Mouse (Mus musculus): ENCODE results near the gene Nfe2.
"Not testable (repeated sequence)": the region's sequence is repeated elsewhere in the genome, so short reads cannot be mapped to it uniquely, and the experiment has no call there.

Nfe2 gene

DNA sequence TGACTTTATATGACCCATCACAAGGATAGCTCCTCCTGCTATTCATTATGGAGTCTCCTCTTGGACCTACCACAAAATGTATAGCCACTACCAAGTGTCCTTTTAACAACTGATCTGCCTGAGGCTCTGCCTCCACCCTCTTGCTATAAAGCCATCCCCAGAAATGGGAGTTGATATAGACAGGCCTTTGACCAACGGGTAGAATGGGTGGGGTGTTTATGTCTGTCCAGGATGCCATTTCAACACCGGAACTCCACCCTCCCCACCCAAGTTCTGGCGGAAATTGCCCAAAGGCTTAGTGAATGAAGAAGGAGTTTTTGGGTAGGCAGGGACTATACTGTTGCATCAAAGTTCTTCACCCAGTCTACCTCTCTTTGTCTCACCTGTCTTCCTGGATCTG is 5.5 kb downstream of the Nfe2 start:
- DNase-seq (ENCODE audit: low read depth in 2 of 2, low spot score in 2 of 2) = no peak

DNA sequence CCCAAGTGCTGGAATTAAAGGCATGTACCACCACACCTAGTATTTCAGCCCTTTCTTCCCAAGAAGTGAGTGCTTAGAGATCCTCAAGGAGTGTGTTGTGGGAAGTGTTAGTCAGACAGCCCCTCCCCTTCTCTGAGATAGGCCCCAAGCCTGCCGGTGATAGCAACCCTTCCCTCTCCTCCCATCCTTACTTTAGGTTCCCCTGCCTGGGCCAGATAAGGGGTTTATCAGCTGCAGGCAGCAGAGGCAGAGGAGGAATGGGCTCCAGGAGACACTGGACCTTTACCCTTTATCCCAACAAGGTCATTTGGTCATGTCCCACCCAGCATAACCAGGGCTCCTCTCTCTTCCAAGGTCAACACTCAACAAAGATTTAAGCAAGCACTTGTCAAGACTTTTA is 6.6 kb downstream of the Nfe2 start:
- DNase-seq (ENCODE audit: low read depth in 2 of 2, low spot score in 2 of 2) = no peak

DNA sequence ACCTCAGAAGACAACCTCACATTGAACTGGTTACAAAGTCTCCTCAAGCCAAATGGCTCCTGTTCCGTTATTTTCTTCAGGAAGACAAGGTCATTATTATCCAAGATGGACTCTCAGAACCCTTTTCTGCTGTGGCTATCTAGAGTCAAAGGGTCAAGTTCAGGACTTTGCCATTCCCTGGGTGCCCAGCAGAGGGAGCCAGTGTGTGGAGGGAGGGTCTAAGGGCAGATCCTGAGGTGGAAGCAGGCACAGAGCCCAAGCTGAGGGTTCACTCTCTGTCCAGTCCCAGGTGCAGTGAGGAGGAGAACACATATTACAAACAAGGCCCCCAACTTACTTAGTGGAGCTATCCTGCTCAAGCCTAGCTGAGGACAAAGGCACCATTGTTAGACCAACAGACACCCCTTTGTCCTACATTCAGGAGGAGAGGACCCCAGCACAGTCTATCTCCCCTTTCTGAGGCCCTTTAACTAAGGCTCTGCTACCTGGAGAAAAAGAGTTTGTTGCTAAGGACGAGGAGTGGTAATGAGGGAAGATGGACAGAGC is 7.9 kb downstream of the Nfe2 start:
- DNase-seq (ENCODE audit: low read depth in 2 of 2, low spot score in 2 of 2) = peak; percentile 53 to 60

DNA sequence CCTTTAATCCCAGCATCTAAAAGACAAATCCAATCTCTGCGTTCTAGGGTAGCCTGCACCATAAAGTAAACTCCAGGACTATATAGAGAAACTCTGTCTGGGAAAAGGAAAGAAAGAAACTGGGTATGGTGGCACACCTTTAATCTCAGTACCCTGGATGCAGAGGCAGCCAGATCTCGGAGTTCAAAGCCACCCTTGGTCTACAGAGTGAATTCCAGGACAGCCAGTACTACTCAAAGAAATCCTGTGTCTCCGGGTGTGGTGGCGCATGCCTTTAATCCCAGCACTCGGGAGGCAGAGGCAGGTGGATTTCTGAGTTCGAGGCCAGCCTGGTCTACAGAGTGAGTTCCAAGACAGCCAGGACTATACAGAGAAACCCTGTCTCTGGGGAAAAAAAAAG is 8.7 kb downstream of the Nfe2 start:
- not testable (repeated sequence) for DNase-seq (ENCODE audit: low read depth in 2 of 2, low spot score in 2 of 2)

DNA sequence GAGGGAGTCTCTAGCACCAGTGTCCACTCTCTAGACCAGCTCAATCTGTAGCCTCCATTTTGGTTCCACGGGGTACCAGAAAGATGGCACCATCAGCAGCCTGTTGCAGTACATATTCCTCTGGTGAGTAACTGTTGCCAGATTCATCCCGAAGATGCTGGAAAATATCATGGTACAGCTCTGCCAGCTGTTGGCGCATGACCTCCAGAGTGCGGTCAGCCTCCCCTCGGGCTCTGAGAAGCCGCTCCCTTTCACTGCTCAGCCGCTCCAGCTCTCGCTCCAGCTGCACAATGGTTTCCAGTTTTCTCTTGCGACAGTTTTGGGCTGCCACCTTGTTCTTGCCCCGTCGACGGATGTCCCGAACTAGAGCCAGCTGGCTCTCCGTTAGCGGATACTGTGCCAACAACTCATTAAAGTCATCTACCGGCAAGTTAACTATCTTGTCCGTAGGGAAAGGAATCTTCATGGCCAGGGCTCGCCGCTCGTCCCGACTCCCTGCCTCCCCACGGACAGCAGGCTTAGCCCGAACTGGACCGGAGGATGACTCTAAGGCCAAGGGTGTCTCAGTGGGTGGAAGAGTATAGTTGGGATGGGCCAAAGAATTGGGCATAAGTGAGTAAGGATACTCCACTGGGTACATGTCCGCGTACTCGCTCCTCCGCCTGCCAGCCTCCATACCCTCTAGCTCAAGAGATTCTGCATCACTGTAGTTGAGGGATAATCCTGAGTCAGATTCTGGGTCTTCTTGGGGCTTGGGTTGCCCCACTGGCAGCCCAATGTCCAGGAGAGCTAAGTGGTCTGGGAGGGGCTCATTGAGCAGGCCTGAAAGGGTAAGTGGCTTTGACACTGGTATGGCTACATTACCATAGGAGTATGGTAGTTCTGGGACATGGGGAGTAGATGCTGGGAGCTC is 9.5 kb downstream of the Nfe2 start:
- no peak for DNase-seq (ENCODE audit: low read depth in 2 of 2, low spot score in 2 of 2)

DNA sequence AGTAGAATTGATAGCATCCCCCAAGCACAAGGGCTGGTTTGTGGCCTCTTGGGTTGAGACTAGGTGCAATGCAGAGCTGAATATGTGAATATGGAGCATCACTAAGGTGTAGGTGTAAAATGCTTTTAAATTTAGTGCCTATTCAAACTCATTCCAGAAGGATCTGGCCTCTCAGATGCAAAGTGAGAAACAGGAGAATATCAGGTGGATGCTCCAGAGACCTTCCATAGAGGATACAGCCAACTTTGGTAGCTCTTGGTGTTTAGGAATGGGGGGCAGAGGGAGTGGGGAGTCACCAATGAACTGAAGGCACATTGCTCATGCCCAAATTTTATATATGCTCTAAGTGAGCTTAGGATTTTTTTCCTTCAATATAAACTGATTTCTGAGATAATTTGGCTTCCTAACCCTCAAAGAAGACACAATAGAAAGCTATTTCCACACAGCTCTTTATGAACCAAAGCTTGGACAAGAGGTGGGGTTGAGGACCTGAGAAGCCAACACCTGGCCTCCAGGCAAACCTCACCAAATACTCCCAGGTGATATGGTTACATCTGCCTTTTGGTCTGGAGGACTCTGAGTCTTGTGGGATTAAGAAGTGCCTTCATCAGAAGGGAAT is 10.3 kb downstream of the Nfe2 start:
- DNase-seq (ENCODE audit: low read depth in 2 of 2, low spot score in 2 of 2) = no peak

DNA sequence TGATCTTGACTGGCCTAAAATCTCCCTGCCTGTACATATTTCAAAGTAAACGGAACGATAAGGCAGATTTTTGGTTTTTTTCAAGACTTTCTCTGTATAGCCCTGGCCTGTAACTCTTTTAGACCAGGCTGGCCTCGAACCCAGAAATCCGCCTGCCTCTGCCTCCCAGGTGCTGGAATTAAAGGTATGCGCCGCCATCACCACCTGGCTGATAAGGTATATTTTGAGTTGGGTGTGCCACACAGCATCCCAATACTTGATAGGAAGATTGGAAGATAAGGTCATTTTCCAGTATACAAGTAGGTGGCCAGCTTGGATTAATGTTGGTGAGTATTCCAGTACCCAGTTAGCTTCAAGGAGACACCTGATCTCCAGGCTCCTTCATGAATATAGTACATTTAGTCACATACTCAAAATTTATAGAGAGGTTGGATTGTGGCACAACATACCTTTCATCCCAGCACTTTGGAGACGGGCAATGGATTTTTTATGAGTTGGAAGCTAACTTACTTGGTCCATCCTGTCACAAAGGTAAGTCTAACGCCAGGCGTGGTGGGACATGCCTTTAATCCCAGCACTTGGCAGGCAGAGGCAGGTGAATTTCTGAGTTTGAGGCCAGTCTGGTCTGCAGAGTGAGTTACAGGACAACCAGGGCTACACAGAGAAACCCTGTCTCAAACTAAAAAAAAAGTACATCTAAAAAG is 11.0 kb downstream of the Nfe2 start:
- no peak for DNase-seq (ENCODE audit: low read depth in 2 of 2, low spot score in 2 of 2)

DNA sequence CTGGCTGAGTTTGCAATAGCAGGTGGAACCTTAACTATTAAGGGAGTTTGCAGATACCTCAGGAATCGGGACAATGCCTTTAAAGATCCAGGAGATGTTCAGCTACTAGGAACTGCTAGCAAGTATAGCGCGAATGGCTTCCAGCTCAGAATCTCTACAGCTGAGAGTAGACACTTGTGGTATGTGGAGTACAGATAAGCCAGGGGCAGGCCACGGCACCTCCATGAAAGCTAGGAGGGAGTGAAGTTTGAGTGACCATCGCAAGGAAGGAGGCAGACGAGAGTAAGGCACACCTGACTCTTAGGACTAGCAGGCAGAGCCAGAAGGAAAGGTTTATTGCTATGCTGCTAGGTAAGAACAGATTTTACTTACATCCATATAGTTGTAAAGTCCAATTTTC is 12.6 kb downstream of the Nfe2 start:
- no peak for DNase-seq (ENCODE audit: low read depth in 2 of 2, low spot score in 2 of 2)

DNA sequence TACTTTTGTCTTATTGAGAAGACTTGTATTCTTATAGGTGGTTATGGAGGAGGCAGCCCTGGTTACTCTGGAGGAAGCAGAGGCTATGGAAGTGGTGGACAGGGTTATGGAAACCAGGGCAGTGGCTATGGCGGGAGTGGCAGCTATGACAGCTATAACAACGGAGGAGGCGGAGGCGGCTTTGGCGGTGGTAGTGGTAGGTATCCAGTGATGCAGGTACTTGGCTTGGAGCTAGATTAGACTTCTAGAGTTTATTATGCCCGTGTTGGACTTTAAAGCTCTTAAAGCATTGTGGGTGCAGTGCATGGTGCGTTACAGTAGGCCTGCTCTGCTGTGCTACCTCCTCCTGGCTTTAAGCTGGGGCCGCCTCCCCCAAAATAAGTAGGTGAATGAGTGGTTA is 15.3 kb downstream of the Nfe2 start:
- DNase-seq (ENCODE audit: low read depth in 2 of 2, low spot score in 2 of 2) = no peak

DNA sequence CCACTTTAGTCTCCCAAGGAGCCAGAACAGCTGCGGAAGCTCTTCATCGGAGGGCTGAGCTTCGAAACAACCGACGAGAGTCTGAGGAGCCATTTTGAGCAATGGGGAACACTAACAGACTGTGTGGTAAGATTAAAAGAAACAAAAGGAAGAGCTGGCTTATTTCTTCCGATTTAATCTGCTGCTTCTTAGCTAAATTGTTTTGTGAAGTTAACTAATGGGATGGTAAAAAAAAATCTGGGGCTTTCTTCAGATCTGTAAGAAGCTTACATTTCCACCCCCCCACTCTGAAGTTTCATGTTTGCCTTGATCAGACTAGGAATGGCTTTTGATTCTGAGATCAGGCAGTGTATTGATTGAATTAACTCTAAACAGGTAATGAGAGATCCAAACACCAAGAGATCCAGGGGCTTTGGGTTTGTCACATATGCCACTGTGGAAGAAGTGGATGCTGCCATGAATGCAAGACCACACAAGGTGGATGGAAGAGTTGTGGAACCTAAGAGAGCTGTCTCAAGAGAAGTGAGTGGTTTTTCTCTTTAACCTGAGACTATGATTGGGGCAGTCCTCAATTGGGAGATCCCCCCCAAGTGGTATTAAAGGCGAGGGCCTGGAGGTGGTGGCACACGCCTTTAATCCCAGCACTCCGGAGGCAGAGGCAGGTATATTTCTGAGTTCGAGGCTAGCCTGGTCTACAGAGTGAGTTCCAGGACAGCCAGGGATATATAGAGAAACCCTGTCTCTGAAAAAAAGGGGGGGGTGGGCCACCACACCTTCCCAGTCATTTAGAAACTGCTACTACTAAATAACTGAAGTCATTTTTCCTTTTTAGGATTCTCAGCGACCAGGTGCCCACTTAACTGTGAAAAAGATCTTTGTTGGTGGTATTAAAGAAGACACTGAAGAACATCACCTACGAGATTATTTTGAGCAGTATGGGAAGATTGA is 16.9 kb downstream of the Nfe2 start:
- DNase-seq (ENCODE audit: low read depth in 2 of 2, low spot score in 2 of 2) = not testable (repeated sequence)

DNA sequence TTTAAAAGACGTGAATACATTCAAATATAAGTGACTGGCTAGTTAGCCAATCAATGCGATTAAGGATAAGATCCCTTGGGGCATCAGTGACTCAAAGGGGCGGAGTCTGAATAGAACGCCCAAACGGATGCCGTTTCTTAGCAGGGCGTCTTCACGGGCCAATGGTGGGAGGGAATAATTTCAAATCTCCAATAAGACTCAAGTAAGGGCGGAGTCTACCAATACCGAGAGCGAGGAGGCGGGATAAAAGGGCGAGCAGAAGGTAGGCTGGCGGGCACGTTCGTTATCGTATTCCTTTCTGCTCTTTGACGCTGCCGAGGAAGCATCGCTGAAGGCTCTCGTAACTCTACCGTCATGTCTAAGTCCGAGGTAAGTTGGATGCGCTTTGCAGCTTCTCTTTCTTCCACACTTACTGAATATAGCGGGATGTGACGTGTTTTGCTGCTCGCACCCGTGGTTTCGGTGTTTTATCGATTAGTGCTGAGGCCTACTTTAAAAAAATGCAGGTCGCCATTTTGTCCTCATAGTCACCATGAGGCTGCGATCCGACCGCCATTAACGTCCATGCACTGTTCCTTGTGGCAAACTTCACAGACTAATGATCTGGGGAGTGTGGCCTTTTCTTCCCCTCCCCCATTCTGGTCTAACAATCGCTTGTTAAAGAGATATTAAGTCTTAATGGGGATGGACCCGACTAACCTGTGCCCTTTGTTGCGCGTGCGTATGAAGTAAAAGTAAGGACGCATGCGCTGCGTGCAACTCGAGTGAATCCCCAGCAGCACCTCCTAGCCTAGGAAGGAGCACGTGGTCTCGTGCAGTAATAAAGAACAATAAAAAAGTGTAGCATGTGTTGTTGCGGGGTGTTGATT is 17.8 kb downstream of the Nfe2 start, which contains the start of gene Hnrnpa1:
Hnrnpa1 (plus strand) TSS at position 273 of the 869 bp plus-strand sequence.
- DNase-seq (ENCODE audit: low read depth in 2 of 2, low spot score in 2 of 2) = peak; percentile 87 to 90

DNA sequence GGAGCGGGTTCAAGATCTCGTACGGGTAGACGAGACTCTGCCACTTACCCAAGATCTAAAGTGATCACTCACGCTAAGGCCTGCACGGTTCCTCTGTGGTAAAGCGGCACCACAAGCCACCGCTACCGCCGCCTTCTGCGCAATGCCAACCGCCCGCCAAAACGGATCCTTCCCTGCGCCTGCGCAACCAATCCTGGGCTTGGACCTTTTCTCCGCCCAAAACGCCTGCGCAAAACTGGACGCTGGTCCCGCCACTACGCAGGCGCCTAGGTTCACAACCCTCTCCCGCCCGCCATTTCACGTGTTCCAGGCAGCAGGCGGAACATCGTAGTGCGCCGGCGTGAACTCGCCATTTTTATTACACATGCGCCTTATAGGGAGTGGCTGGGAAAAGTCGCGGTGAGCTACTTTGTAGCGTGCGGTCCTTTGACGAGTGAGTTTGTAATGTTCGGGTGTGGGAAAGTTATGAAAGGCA is 18.5 kb downstream of the Nfe2 start, which contains the start of gene Cbx5:
Cbx5 (minus strand) TSS at position 132 of the 475 bp plus-strand sequence.
- peak; percentile 96 to 97 for DNase-seq (ENCODE audit: low read depth in 2 of 2, low spot score in 2 of 2)

DNA sequence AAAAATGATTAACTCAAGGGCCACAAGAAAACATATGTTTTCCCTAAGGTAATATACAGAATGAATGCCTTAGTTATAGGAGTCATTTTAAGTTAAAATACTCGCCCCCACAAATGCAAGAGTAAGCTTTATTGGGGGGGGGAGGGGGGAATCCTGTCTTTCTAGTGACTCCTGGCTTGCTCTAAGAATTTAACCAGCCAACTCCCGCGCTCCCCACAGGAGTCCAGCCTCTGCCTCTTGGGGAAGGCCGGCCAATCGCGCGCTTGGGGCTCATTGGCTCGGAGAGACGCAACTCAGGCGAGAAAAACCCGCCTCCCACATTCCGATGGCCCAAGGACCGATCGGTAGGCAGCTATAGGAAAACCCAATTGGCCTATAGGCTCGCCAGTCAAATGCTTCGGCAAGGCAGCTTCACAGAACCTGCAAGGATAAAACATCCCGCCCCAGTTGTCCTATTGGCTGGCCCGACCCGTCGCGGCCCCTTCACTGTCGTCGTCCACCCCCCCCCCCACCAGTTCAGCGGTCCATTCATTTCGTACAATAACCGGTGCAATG is 19.0 kb downstream of the Nfe2 start:
- DNase-seq (ENCODE audit: low read depth in 2 of 2, low spot score in 2 of 2) = peak; percentile 82 to 84

DNA sequence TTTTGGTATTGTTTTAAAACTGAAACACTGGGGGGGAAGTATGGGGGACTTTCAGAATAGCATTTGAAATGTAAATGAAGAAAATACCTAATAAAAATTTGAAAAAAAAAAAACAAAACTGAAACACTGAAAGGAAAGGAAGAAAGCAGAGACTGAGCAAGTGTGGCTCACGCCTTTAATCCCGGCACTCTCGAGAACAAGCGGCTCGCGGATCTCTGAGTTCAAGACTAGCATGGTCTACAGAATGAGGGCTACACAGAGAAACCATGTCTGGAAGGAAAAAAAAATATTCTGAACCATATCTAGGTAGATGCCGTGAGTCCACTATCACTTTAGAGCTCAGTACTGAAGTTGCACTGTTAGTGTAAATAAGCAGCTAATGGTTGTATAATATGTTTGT is 20.9 kb downstream of the Nfe2 start:
- no peak for DNase-seq (ENCODE audit: low read depth in 2 of 2, low spot score in 2 of 2)

DNA sequence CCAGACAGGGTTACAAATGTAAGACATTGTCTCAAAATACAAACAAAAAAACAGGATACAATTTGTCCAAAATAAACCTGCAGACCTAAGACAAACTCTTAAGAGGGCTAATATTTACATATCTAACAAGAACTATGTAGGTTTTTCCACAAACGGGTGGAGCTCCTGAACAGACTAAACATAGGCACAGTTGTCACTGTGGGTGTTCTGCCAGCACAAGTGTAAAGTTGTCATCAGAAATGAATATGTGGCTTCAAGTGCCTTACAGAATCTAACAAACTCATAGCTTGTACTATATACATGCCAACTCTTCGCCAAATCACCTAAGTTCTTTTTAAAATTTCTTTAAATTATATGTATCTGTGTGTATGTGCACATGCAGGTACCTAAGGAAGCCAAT is 25.1 kb downstream of the Nfe2 start:
- DNase-seq (ENCODE audit: low read depth in 2 of 2, low spot score in 2 of 2) = no peak

DNA sequence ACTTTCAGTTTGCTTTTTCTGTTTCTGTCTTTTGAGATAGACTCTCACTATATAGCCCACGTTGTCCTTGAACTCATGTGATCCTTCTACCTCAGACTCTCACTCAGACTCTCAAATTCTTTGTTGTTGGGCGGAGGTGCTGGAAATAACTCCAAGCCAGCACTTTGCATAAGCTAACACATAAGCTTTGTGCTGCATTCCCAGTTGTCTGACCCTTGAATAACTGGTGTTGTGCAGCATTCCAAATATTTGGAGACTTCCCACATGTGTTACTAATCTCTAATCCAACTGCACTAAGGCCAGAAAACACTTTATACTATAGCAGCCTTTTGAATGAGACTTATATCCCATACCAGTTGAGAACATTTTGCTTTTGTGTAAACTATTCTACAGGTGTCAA is 29.3 kb downstream of the Nfe2 start:
- no peak for DNase-seq (ENCODE audit: low read depth in 2 of 2, low spot score in 2 of 2)

DNA sequence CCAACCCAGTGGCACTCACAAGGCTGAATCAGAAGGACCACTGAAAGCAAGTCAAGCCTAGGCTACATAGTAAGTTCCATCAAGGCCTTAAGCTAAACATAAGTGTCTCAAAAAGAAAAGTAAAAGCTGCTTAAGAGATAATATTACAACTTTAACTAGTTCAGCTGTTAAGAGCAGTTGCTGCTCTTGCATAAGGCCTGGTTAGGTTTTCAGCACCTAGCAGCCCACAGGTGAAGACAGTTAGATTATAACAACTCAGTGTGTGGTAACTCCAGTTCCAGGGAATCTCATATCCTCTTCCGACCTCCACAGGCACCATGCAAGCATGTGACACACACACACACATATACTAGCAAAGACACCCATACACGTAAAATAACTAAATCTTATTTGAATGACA is 30.6 kb downstream of the Nfe2 start:
- DNase-seq (ENCODE audit: low read depth in 2 of 2, low spot score in 2 of 2) = no peak

DNA sequence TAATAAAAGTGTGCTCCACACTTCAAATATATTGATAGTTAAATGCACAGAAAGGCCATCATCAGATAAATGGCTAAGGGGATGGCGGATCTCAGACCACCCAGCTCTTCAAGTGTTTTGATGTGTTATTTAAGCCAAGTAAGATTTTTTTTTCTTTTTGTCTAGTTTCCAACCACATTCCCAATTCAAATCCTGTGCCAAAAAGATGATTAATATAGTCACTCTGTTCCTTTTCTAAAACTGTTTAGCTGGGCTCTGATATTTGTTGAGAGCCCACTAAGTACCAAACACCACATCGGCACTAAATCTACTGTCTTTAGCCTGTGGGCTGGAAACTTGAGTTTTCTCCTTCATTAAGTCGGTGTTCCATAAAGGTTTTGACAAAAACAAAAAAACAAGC is 31.2 kb downstream of the Nfe2 start:
- DNase-seq (ENCODE audit: low read depth in 2 of 2, low spot score in 2 of 2) = no peak

DNA sequence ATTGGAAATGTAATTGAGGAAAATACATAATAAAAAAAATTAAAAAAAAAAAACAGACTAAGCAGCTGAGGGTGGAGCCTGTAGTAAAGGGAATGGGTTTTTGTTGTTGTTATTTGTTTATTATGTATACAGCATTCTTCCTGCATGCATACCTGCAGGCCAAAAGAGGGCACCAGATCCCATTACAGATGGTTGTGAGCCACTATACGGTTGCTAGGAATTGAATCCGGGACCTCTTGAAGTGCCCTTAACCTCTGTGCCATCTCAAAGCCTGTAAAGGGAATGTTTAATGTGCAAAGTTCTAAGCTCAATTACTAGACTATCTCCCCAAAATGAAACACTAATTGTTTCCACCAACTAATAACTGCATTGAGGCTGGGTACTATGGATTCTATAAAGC is 34.0 kb downstream of the Nfe2 start:
- DNase-seq (ENCODE audit: low read depth in 2 of 2, low spot score in 2 of 2) = no peak

All from CD8-positive naive resting alpha-beta T cell, adult 2 months (primary cell).